Mouse (Mus musculus) heart, adult 8-10 months (tissue): ENCODE data around the gene Espl1. TPM values are rescaled to one million over a fixed set of nuclear protein-coding genes. Genes with fewer than 3 reads are reported as not detected.
A peak's percentile ranks its signal among the peaks of the same experiment; 100 is the strongest.

Experiments used
- DNase-seq: peaks from one replicate; pipeline ENCODE4 v3.0.0; 2022; ENCODE audit warnings: low spot score
- total RNA-seq, 4 experiments: library from RNA; stranded (reverse); gene quantifications; 2 replicates each; pipeline ENCODE4 v1.2.4; 2022

Espl1 gene
- total RNA-seq, 4 experiments from 2014 or later = 0.38 to 1.1 (median 0.93) TPM

- DNase-seq = no peak
Observed at GRCm38 (mm10) chr15:102273982-102274716, 21.9 kb upstream of the Espl1 start.

GRCm38 (mm10) chr15:102278726-102279091, 17.4 kb upstream of the Espl1 start:
- DNase-seq = no peak

DNA sequence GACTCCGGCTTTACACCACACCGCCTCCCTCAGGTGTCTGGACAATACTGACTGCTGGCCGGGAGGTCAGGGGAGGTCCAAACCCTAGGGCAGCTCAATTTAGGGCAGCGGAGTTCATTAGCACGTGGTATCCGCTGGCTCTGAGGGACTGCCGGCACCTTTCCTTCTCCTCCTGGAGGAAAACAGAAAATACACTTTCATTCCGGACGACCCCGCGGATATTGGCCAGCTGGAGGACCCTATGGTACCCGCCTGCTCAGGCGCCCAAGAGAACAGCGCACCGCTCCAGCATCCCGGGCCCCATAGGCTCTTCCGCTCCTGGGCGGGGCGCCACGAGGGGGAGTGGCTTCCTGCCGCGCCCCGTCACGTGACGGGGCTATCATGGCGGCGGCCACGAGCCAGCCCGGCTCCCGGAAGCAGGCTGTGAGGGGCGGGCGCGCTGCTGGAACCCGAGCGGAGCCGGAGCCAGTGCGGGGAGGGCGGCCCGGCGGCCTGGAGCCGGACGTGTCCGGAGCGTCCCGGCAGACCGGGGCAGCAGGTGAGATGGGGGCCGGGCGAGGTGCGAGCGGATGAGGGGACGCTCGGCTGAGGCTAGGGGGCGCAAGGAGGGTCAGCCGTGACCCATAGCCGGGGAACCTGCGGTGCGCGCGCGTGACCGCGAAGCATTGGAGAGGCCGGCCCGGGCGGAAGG, 16.8 kb upstream of the Espl1 start, which contains the start of gene Mfsd5:
Gene Mfsd5, plus strand, starts transcription at position 363 of the 691 bp plus-strand sequence.
- peak; percentile 74 for DNase-seq

DNA sequence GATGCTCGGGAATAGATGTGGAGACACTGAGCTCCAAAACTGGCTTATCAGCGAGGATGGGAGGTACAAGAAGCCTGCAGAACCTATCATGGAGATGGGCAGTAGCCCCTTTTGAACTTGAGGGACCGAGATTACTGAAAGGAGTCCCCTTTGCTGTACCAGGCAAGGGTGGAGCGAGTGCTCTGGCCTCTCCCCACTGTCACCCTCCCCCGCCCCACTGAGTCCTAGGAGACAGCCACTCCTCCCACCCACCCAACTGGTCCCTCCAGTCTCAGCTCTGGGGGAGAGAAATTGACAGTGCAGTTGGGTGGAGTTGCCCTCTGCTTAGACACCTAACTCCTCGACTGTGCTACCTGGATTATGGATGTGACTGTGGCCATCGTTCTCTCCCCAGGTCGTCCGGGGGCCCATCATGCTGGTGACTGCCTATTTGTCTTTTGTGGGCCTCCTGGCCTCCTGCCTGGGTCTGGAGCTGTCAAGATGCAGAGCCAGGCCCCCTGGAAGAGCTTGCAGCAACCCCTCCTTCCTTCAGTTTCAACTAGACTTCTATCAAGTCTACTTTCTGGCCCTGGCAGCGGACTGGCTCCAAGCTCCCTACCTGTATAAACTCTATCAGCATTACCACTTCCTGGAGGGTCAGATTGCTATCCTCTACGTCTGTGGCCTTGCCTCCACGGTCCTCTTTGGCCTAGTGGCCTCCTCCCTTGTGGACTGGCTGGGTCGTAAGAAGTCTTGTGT, 16.1 kb upstream of the Espl1 start:
- DNase-seq = no peak

DNA sequence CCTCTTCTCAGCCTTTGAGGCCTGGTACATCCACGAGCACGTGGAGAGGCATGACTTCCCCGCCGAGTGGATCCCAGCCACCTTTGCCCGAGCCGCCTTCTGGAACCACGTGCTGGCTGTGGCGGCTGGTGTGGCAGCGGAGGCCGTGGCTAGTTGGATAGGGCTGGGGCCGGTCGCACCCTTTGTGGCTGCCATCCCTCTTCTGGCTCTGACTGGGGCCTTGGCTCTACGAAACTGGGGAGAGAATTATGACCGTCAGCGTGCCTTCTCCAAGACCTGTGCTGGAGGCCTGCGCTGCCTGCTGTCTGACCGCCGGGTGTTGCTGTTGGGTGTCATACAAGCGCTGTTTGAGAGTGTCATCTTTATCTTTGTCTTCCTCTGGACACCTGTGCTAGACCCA, 15.4 kb upstream of the Espl1 start:
- no peak for DNase-seq

GRCm38 (mm10) chr15:102282463-102283292, 13.4 kb upstream of the Espl1 start:
- DNase-seq = no peak

GRCm38 (mm10) chr15:102283648-102284047, 12.4 kb upstream of the Espl1 start:
- DNase-seq = no peak

- peak; percentile 40 for DNase-seq
Observed at GRCm38 (mm10) chr15:102287395-102287794, 8.7 kb upstream of the Espl1 start.

DNA sequence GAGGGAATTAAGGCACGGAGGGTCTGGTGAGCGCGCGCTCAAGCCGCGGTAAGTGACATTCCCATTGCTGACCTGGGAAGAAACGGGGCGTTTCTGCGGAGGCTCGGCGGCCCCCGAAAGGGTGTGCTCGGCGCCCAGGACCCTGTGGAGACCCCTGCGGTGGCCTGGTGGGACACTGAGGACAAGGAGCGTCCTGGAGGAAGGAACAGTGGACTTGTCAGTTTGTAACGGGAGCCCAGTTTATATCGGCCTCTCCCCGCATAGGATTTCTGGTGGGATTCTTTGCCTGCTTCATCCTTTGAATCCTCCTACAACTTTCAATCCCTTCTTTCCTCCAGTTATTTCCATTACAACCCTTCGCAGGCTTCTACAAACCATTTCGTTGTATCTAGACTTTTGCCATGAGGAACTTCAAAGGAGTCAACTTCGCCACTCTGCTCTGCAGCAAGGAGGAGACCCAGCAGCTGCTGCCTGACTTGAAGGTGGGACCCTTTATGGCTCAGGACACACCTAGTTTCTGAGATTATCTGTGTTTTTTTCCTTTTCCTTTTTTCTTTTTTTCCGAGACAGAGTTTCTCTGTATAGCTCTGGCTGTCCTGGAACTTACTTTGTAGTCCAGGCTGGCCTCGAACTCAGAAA, 421 bp downstream of the Espl1 start:
- DNase-seq = no peak

- DNase-seq = no peak
Observed at GRCm38 (mm10) chr15:102302542-102302941, 6.5 kb downstream of the Espl1 start.

DNA sequence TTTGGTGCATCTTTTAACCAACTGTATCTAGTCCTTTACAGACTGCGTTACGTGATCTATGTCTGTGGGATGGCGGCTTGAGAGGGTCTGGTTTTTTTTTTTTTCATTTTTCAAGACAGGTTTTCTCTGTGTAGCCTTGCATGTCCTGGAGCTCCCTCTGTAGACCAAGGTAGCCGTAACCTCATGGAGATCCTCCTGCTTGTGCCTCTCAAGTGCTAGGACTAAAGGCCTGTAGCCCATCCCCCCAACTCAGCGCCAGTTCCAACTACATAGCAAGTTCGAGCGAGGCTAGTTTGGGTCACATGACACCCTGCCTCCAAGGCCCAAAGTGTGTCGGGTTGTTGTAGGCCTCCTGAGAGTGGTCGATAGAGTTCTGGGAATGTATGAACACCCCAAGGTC, 12.7 kb downstream of the Espl1 start:
- no peak for DNase-seq

DNA sequence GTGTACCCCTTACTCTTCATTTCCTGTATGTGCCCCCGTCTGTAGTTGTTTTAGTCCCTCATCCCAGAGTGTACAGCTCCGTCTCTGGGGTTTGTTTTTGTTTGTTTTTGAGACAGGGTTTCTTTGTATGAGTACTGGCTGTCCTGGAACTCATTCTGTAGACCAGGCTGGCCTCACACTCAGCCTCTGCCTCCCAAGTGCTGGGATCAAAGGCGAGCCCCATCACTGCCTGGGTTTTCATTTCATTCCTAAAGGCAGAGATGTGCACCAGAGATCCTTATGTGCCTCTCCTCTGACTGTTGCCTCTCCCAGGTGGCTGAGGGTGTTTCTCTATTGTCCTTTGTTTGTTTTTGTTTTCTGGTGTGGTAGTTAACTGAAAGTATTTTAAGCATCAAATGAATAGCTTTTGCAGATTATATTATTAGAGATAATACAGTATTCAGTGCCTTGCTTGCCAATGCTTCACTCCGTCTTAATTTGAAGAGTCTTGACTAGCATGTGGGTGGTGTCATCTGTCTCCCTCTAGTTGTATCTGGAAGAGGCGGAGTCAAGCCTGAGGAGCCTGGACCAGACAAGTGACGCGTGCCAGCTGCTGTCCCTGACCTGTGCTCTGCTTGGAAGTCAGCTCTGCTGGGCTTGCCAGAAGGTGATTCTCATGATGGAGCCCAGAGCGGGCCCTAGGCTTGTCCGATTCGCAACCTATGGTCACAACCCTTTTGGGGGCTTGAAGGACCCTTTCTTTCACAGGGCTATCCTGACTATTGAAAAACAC, 14.2 kb downstream of the Espl1 start:
- peak; percentile 65 for DNase-seq

GRCm38 (mm10) chr15:102311489-102311888, 15.4 kb downstream of the Espl1 start:
- DNase-seq = no peak

GRCm38 (mm10) chr15:102315292-102315691, 19.2 kb downstream of the Espl1 start:
- DNase-seq = peak; percentile 37

- peak; percentile 75 for DNase-seq
Observed at GRCm38 (mm10) chr15:102316263-102316662, 20.2 kb downstream of the Espl1 start.

GRCm38 (mm10) chr15:102324654-102325473, 28.8 kb downstream of the Espl1 start:
- no peak for DNase-seq

GRCm38 (mm10) chr15:102326022-102326576, 30.0 kb downstream of the Espl1 start, which contains the start of gene Pfdn5:
TSS of gene Pfdn5 (plus strand) at chr15:102326116.
- DNase-seq = peak; percentile 86

DNA sequence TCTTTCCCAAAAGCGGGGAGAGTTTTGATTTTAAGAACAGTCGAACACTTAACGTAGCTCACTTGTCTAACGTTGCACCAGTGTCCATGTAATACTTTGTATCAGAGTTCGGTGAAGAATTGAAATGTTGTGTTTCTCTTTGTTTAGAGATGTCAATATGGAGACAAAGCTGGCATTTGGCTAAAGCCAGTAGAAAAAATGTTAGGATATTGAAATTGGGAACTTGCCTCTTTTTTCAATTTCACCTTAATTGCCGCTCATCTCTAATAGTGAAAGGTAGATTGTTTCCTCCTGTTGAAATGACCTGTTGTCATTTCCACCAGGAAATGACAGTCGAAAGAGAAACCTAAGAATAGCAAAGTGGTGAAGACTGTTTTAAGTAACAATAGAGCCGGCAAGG, 30.8 kb downstream of the Espl1 start:
- no peak for DNase-seq

DNA sequence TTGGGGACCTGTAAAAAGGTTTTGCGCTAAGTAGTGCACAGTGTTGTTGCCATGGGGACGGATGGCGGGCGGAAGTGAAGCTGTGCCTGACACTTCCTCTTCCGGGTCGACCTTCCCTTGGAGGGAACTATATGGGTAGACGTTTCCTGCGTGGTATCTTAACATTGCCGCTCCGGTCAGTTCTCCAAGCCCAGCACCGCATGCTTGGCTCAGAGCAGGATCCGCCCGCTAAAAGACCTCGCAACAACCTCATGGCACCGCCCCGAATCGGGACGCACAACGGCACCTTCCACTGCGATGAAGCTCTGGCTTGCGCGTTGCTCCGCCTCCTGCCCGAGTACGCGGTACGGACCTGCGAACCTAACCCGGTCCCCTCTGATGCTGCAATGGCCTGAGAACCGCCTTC, 35.5 kb downstream of the Espl1 start, which contains the start of gene Myg1:
Gene Myg1, plus strand, starts transcription at position 100 of the 406 bp plus-strand sequence.
- DNase-seq = peak; percentile 83
